Mouse (Mus musculus): ENCODE data around the gene Ddx58.

The Ddx58 gene

DNA sequence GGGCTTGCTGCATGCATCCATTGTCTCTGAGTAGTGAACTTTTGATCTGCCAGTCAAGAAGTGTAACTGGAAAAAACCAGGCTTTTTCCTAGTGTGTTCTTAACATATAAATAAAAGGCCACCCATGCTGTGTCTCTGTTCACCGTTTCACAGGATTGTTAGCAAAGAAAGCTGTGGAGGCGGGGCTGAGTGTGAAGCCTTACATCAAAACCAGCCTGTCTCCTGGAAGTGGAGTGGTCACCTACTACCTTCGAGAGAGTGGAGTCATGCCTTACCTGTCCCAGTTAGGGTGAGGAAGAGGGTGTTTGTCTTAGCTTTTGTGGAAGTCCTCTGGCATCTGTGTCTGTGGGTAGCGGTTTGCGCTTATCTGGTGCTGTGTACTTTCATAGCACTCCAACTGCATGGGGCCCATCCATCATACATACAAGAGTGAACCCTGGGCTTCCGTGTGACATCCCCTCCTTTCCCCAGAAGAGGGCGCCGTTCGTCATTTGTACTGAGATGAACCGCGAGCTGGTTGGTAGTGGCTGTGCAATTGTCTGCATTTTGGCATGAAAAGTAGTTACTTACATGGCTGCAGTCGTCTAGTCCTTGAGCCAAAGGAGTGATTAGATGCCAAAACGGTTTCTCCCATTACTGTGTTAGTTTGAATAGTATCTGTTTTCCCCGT lies 56.8 kb downstream of the Ddx58 start:
- peak; percentile 73 for DNase-seq (ENCODE audit: low spot score)

DNA sequence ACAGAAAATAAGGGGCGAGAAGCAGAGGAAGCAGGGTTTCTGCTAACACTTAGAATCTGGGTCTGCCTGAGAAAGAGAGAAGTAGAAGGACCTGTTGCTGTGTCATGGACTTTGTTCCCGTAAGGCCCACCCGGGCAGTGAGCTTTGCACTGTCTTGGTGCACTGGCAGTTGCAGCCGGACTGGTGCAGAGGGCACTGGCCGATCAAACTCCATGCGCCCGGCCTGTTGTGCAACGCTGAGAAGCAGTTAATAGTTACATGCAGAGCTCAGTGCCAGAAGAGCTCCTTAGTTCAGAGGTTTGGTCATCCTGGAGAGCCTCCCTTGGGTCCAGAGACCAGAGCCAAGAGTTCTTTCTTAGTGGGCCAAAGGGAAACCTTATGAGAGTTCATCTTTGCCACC lies 57.9 kb downstream of the Ddx58 start:
- no peak for DNase-seq (ENCODE audit: low spot score)

DNA sequence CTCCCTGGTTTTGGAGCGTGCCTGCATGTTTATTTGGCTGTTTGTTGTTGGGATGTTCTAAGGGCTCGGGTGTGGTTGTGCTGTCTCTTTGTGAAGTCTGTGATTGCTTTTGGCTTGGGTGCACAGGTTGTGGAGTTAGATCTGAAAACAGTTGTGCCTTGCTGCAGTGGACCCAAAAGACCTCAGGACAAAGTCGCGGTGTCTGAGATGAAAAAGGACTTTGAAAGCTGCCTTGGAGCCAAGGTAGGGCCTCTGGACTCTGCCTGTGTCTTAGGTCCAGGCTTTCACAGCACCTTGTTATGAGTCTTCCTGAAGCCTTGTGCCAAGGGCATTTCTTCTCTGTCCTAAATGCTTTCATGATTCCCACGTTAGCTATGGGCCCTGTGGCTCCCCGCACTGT lies 59.6 kb downstream of the Ddx58 start:
- DNase-seq (ENCODE audit: low spot score) = no peak

DNA sequence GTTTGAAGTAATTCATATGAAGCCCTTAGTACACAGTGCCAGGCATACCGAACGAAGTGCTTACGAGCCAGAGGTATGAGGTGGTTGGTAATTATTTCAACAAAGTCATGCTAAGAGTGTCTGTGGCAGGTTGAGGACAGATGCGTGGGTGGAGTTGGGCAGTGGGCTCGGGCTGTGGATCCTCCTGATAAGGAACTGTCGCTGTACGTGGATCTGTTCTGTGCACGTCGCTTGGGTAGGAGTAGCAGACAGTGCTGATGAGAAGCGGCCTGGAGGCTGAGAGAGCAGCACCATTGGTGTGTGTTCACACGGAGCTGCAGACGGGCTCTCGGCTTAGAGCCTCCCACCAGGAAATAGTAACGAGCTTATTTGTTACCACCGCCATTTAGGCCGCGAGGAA lies 61.0 kb downstream of the Ddx58 start:
- no peak for DNase-seq (ENCODE audit: low spot score)

DNA sequence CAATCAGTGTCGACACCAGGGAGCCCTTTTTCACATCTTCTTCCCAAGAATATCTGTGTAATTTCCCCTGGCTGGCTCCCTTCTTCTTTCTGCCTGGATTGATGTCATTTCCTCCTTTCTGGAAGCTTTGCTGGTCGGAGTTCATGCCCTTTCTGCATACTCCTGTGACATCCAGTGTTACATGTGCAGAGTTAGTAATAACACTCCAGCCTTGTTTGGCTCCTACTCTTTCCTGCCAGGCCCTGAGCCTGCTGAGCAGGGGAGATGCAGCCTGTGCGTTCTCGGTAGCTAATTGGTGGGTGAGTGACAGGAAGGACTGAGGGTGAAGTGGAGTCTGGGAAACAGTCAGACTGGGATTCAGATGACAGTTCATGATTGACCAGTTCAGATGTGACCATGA lies 65.3 kb downstream of the Ddx58 start:
- no peak for DNase-seq (ENCODE audit: low spot score)

DNA sequence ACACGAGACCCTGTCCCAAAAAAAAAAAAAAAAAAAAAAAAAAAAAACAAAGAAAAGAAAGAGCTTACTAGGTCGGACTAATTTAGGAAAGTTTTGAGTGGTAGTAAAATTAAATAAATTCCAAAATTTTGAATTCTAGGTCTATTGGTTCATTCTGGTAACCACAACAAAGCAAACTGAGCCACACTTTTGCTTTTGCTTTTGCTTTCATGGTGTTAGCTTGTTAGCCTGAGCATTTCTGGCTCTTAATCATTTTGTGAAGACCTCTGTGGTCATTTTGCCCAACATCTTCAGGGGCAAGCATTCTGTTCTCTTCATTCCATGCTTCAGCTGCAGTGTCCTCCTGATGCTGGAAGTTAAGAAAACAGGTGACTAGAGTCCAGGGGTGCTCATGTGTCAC lies 67.3 kb downstream of the Ddx58 start:
- no peak for DNase-seq (ENCODE audit: low spot score)

DNA sequence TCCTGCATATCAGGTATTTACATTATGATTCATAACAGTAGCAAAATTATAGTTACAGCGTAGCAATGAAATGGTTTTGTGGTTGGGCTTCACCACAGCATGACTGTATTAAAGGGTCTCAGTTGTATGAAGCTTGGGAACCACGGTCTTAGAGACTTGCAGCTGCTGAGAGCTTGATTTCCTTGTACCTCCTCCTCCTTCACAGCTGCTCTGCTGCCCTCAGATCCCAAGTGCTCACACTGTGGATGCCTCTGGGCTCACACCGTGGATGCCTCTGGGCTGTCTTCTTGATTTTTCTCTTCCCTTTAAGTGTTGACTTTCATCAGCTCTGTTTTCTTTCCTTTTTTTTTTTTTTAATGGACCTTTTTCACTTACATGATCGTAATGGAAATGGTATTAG lies 68.2 kb downstream of the Ddx58 start:
- DNase-seq (ENCODE audit: low spot score) = no peak

DNA sequence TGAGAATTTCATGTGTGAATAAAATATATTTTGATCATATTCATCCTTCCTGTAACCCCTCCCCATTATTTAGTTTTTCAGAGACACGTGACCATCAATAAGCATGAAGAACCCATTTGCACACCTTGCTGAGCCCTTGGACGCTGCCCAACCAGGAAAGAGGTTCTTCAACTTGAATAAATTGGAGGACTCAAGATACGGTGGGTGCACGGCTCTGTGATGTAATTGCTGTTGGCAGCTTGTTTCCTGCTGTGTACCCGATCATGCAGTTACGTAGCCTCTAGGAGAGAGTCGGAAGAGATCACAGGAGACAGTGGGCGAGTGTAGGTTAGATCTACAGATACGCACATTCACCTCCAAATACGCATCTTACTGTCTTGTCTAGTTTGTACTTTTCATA lies 76.0 kb downstream of the Ddx58 start:
- DNase-seq (ENCODE audit: low spot score) = no peak

DNA sequence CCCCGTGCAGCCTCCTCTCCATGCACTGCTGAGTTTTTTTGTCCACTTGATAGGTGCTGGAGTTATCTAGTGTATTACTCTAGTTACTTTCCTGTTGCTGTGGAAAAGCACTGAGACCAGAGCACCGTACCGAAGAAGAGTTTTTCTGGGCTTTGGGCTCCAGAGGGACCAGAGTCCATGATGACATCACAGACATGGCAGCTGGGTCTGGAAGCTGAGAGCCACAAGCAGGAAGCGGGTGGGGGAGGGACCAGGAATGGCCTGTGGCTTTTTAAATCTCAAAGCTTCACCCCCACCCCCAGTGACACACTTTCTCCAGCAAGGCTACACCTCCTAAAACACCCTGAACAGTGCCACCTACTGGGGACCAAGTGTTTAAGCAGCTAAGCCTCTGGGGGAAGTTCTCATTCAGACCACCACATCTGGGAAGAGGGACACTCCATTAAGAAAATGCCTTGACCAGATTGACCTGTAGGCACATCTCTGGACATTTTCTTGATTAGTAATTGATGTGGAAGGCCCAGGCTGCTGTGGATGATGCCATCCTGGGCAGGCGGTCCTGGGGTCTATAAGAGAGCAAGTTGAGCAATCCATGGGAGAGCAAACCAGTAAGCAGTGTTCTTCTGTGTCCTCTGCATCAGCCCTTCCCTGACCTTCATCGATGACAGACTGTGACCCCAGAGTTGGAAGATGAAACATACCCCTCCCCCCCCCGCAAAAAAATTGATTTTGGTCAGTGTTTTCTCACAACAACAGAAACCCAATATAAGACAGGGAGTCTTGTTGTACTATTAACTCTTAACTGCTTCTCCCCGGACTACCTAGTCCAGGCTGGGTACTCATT lies 78.8 kb downstream of the Ddx58 start:
- no peak for DNase-seq (ENCODE audit: low spot score)

DNA sequence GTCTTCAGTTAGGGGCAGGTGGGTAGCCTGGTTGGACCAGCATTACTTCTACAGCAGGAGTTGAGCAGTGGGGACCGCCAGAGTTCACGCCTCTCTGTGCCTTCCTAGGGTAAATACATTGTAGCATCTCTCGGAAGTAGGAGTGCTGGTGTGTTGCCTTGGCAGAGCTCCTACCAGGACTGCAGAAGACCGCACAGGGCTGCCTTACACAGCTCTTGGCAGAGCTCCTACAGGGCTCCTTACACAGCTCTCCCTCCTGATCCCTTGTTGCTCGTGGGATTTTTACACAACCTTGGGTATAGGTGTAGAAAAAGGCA lies 81.4 kb downstream of the Ddx58 start:
- DNase-seq (ENCODE audit: low spot score) = no peak

DNA sequence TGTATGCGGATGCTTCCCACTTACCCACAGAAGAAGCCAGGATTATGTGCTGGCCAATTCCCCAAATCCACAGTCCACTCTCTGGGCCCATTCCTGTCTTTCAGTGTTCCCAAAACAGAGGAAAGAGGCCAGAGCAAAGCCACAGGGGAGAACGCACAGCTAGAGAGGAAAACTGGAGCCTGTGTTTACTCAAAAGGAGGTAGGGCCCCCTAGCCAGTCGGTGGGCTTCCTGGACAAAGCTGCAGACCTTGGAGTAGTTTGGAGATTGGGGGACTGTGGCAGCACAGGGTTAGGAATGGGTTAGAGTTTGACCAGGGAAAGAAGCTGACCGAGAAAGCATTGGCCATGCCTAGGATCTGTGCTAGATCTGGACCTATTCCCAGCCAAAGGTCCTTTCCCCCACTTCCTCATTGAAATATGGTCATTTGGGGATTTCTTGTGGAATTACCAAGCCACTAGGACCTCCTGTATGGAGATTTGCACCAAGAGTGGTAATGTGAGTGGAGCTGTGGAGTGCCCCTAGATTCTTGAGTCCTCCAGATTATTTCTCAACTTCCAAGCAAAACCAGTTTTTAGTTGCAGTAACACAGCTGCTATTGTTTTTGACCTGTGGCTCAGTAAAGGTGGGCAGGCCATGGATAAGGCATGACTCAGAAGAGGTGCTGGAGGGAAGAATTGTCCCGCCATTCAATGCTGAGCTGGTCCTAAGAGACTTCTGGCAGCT lies 82.0 kb downstream of the Ddx58 start:
- DNase-seq (ENCODE audit: low spot score) = no peak

DNA sequence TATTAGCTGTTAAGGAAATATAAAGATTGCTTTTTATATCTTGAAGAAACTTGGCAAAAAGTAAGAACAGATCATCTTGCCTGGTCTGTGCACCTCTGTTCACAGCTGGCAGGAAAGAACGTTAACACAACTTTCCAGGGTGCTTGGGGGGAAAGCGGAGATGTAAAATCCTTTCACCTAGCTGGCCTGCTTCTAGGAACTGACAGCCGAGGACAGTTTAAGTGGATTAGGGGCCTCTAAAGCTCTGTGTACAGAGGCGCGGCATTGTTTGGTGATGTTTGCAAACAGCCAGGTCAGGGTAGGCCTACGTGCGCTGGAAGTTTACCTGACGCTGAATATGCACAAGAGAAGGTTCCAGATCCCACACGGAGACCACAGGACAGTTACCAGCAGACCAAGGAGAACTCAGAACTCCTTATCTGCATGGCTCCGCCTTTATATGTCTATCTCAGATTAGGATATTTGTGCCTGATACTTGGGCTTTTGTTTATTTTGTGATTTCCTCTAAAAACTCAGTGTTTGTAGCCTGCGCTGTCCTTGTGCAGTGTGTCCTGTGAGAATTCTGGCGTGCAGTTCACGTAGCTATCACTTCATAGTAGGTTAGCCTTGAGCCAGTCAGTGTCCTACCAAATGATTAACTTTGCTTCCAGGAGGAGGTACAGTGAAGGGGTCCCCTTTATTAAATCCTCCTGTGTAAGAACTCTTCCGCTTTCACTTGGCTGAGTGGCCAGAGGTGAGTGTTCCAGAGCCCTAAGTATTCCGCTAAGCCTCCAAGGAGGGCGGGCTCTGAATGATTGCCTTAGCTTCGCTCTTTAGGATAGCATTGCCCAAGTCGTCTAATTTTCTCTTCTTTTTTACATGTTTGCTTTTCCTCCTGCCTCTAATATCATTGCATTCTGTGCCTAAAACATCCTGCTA lies 82.8 kb downstream of the Ddx58 start:
- DNase-seq (ENCODE audit: low spot score) = no peak

DNA sequence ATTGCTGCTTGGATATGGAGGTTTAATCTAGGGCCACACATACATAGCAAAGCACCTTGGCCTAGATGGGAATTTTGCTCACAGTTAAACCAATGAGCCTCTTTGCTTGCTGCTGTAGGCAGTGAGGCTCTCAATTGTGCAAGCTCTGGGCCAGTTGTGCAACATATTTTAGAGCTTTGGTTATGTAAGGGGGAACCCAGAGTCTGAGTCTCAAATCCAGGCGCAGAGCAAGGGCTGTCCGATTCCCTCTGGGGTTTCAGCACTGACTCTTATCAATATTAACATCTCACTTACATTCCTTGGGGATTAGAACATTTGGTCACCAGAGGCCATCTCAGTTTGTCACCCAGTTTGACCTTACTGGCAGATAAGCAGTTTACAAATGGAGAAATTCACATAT lies 83.5 kb downstream of the Ddx58 start:
- DNase-seq (ENCODE audit: low spot score) = no peak

DNA sequence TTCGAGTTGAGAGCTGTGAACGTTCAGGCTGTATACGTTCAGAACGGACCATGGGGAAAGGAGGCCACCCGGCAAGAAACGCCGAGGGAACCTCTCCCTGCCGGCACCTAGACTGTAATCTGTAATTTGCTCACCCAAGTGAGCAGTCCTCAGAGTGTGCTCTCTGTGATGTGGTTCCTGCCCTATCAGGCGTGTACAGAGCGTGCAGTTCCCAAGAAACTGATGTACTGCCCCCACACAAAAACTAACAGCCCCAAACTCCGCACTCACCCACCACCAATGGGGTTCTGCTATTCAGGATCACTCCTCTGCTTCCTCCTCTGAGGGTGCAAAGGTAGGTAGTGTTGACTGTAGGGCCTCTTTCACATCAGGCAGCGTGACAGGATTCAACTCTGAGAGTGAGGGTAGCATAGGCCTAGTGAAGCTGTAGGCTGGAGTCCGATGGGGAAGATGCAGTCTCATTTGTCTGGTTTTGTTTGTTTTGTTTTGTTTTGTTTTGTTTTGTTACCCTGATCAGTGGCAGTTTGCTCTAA lies 84.1 kb downstream of the Ddx58 start:
- no peak for DNase-seq (ENCODE audit: low spot score)

DNA sequence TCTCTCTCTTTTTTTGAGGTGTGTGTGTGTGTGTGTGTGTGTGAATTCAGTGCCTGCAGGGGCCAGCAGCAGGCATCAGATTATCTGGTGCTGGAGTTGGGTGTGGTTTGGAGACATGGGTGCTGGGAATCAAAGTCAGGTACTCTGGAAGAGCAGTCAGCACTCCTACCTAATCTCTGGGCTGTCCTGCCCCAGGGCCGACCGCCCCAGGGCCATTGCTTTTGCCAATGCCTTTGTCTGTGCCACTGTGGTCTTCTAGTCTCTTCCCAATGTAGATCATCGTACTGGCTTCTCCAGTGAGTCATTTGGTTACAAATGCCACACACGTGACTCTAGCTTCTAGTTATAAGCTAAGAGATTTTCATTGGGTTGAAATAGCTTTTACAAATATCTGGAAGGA lies 84.9 kb downstream of the Ddx58 start:
- DNase-seq (ENCODE audit: low spot score) = no peak

Data from layer of hippocampus, adult 11-12 months (tissue).